Mouse (Mus musculus): ENCODE data around the gene Urah.

Urah gene

GRCm38 (mm10) chr7:140834968-140835757 is at the start of gene Urah:
Urah (plus strand) TSS chr7:140835018.
- DNase-seq (ENCODE audit: extremely low spot score), result no peak

DNA sequence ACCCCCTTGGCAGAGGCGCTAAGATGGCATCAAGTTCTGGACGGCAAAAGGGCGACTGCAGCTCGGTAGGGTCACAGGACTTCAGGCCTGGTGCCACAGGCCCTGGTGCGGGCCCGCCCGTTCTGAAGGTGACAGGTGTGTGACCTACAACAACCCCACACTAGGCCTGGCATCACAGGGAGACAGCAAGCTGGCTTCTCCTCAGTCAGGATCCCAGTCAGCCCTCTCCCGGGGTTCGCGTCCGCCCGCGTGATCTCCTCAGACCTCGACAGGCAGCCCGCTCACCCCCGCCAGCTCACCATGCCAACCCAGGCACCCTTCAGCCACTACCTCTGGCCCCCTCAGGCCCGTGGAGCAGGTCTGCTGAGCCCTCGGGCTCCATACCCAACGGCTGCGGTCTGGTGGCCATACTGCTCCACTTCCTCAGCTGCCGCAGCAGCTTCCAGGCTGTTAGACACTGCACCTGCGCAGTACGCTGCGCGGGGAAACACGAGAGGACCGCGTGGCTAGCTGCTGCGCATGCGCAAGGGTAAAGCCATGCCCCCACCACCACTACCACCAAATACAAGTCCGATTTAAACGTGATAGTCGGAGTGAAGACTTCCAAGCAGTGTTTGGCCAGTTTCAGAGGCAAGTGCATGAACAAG is 47.3 kb upstream of the Urah start, which contains the start of gene Syce1:
TSS of gene Syce1 (minus strand) at position 447 of the 647 bp plus-strand sequence.
- no peak for DNase-seq (ENCODE audit: extremely low spot score)

DNA sequence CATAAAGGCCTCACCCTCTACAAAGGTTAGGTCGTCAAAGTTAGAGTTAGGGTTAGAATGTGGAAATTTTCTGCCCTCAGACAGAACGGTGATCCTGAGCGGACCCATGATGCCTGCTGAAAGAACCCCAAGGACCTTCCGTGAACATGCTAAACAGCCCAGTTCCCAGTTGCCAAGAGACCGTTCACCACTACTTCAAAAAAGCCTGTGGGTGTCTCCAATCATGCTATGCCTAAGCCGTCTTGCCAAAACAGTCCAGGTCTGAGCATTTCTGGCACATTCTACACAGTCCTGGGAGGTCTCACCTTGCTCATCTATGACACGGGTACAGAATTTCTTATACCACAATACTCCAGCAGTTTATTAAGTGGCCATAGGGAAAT is 46.8 kb upstream of the Urah start:
- DNase-seq (ENCODE audit: extremely low spot score), result no peak

GRCm38 (mm10) chr7:140793541-140793940 is 41.3 kb upstream of the Urah start:
- no peak for DNase-seq (ENCODE audit: extremely low spot score)

DNA sequence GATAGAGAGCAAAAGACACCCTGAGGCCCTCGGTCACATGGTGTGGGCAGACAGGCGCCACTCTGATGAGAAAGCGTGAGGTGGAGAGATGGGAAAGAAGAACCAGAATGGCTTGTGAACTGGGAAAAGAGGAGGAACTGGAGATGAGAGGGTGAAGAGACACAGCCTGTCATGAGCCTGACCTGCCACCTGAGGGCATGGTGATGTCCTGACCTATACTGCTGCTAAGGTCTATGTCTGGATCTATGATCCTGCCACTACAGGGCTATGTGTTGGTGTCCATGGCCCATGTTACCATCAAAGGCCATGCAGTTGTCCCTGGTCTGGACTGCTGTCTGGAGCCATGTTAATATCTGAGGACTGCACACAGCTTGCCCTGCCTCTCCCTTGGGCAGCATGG is 37.2 kb upstream of the Urah start:
- no peak for DNase-seq (ENCODE audit: extremely low spot score)

DNA sequence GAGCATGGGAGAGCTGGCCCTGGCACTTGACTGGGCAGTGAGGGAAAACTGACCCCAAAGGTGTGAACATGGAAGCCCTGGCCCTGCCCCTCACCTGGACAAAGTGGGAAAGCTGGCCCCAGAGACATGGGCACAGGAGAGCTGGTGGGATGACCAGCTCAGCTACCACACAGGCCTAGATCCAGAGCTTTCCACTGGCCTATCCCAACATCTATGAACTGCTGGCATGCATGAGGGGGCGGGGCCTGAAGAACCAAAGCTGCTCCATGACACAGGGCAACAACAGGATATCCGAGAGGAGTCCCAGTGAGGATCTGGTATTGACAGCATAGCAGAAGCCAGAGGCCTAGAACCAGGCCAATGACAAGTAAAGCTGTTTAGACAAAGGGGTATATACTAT is 36.6 kb upstream of the Urah start:
- no peak for DNase-seq (ENCODE audit: extremely low spot score)

DNA sequence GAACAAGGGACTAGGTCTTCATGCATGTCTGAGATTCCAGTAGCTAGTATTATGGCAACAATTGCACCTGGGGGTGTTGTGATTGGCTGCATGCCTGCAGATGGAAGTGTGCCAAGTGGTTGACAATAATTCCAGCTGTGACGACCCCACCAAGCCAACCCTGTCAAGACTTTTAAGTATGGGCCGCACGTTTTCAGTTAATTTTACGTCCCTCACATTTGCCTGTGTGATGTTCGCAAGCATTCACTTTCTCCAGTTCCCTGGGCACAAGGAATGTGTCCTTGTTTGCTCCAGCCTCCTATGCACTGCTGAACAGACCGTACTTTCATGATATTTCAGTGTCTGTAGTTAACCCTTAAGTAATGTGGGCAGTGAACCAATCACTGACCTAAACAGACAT is 32.2 kb upstream of the Urah start:
- DNase-seq (ENCODE audit: extremely low spot score), result no peak

DNA sequence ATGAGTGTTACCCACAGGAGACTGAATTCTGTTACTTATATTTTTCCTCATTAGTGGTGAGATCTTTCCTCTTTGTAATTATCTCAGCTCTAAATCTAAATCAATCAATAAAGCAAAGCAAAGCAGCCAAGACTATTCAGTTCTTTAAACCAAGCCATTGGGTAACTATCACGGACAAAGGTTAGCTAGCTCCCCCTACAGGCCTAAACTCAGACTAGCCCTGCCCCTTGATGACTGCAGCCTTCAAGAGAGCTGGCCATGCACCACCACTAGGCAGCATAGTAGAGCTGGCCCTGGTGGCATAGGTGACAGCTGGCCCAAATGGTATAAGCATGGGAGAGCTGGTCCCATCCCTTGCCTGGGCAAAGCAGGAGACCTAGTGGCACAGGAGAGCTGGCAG is 29.1 kb upstream of the Urah start:
- peak; percentile 16 for DNase-seq (ENCODE audit: extremely low spot score)

DNA sequence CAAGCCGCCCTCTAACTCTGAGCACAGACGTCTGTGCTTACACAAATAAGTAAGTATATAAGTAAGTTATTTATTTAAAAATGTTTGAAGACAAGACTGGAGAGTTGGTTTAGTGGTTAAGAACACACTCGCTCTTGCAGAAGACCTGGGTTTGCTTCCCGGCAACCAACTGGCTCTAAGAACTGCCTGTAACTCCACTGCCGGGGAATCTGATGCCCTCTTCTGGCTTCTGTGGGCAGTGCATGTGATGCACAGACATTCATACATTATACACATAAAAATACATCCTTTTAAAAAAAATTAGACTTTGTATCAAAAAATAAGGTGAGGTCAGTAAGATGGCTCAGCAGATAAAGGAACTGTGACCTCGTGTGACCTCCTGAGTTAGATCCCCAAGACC is 24.3 kb upstream of the Urah start:
- no peak for DNase-seq (ENCODE audit: extremely low spot score)

- no peak for DNase-seq (ENCODE audit: extremely low spot score)
Observed at GRCm38 (mm10) chr7:140811714-140812113, 23.1 kb upstream of the Urah start.

- DNase-seq (ENCODE audit: extremely low spot score), result no peak
Observed at GRCm38 (mm10) chr7:140812850-140813249, 22.0 kb upstream of the Urah start.

- no peak for DNase-seq (ENCODE audit: extremely low spot score)
Observed at GRCm38 (mm10) chr7:140820173-140820572, 14.6 kb upstream of the Urah start.

- no peak for DNase-seq (ENCODE audit: extremely low spot score)
Observed at GRCm38 (mm10) chr7:140821305-140821652, 13.5 kb upstream of the Urah start.

DNA sequence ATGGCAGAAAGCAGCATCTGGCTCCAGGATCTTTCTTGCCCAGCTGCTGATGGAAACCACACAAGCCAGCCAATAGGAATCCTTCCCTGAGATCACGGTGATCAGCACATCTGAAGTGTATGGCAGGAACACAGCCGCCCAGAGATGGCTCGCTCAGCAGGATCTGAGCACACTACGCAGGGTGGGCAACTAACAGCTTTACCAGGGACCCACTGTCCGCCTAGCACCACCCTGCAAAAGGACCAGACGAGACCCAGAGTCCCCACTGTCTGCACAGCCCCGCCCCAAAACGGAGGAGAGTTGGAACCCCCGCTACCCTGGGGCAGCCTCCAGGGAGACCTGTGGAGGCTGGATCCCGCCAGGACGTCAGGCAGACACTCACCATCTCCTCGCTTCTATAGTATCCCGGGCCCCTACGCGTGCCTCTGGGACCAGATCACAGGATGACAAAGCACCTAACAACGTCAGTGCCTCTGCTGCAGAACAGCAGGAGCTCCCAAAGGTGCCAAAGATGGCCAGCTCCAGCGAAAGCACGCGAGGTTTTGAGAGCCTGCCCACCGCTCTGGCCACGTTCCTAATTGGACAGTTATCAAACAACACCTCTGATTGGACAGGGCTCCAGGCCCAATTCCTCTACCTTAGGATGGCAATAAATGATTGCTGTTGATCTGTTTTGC is 13.0 kb upstream of the Urah start, which contains the start of gene Zfp941:
TSS of gene Zfp941 (minus strand) at position 526 of the 677 bp plus-strand sequence.
- DNase-seq (ENCODE audit: extremely low spot score), result peak; percentile 63

GRCm38 (mm10) chr7:140822731-140823130 is 12.1 kb upstream of the Urah start:
- no peak for DNase-seq (ENCODE audit: extremely low spot score)

DNA sequence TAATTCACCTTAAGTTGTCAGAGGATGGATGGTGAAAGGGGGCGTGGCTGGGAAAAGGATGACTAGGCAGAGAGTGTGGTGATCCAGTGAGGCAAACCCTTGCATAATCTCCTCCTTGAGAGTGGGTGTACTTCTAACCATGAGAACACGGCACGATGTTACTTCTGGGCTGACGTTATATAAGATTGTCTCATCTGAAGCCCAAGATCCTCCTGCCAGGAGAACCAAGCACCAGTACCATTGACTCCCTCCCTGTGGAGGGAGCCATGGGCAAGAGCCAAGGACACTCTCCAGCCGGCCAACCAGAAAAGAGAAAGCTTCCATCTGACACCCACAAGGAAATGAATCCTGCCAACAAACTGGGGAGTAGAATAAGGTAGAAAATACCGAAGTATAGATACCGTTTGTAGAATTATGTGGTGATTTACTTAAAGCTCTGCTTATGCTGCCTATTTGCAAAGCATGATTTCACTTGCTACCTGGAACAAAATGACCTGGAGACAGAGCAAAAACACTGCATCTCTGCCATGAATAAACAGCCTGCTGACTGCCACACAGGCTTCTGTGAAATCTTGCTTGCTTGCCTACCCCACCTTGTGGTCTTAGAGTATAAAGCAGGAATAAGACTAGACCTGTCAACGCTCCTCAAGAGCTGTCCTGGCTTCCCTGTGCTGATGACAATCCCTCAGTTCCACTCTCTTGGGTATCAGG is 6.5 kb upstream of the Urah start:
- peak; percentile 23 for DNase-seq (ENCODE audit: extremely low spot score)

- no peak for DNase-seq (ENCODE audit: extremely low spot score)
Observed at GRCm38 (mm10) chr7:140831447-140831846, 3.4 kb upstream of the Urah start.

- no peak for DNase-seq (ENCODE audit: extremely low spot score)
Observed at GRCm38 (mm10) chr7:140833341-140833740, 1.5 kb upstream of the Urah start.

GRCm38 (mm10) chr7:140835758-140836087 is 905 bp downstream of the Urah start:
- DNase-seq (ENCODE audit: extremely low spot score), result no peak

- DNase-seq (ENCODE audit: extremely low spot score), result no peak
Observed at GRCm38 (mm10) chr7:140836243-140837115, 1.7 kb downstream of the Urah start.

GRCm38 (mm10) chr7:140839556-140839955 is 4.7 kb downstream of the Urah start:
- no peak for DNase-seq (ENCODE audit: extremely low spot score)

Measured in embryo, embryonic 9.5 days (tissue).